In the genomic region with DNA sequence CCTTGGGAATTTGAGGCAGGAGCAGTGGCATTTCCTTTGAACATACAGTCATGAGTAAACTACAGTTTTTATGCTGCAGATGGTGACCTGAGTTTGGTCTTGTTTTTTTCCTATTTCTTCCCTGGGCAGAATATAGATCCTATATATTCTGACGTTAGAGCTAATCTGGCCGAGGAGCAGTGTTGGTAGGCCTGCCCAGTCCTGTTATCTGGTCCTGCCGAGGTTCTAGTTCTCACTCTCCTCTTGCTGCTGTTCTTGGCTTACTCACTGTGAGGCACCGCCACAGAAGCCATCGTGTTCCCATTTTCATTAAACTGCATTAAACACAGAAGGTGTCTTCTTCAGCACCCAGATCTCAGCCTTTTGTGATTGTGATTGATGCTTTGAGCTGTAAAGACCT, we compare ENCODE assay signal across 28 mouse cellular contexts. TPM values are rescaled to one million over a fixed set of nuclear protein-coding genes. Genes with fewer than 3 reads are reported as not detected.
A peak's percentile ranks its signal among the peaks of the same experiment; 100 is the strongest.
DNase-seq lines count a peak whose midpoint lies in the region; ATAC-seq and TF ChIP-seq lines count a peak whose summit lies in the region.
"Had no signal": no experiment of that assay in that cellular context is flagged by ENCODE, and none has a peak within 500 bp of the region (broad histone marks: within the 10 kb centered on the region; RNA-seq: fewer than 3 reads in every experiment).

No protein-coding gene starts in this region.

- H3K27me3 ChIP-seq in heart, embryonic 11.5 days (ENCODE audit: control insufficient read depth, insufficient read depth, low read length), result no peaks in the 10 kb centered on the region
- H3K27me3 ChIP-seq in heart, embryonic 14.5 days (ENCODE audit: control insufficient read depth, insufficient read depth, low read length), result no peaks in the 10 kb centered on the region
- no peaks in the 10 kb centered on the region for H3K27me3 ChIP-seq in heart, postnatal 0 days (ENCODE audit: control insufficient read depth, insufficient read depth, low read length)
- H3K27me3 ChIP-seq in midbrain, embryonic 11.5 days (ENCODE audit: control insufficient read depth, insufficient read depth, low read length), result no peaks in the 10 kb centered on the region
- no peaks in the 10 kb centered on the region for H3K27me3 ChIP-seq in midbrain, embryonic 13.5 days
- H3K27me3 ChIP-seq: embryonic facial prominence, embryonic 13.5 days; forebrain, embryonic 15.5 days; intestine, embryonic 15.5 days; kidney, embryonic 15.5 days had no signal

- DNase-seq in heart, postnatal 4 days, result no peak
- no peak for DNase-seq in heart, adult 18-20 months
- no peak for DNase-seq in heart, postnatal 0 days (ENCODE audit: low spot score)
- no peak for DNase-seq in heart, postnatal 36 days
- DNase-seq in midbrain, embryonic 11.5 days (ENCODE audit: low spot score, missing footprints), result peak; percentile 72
- DNase-seq: adrenal gland, adult 2 months; adrenal gland, postnatal 25 days; B cell, adult 2 months; cerebellum, adult 11-12 months; cerebellum, adult 8-10 months; cerebellum, postnatal 10 days; cerebellum, postnatal 36 days; embryo, embryonic 11 days; gastrocnemius, postnatal 25 days; kidney, adult 11 months; kidney, adult 8-10 months had no signal

- H3K4me3 ChIP-seq in heart, embryonic 11.5 days (ENCODE audit: low read depth, low read length), result no peak overlapping the region
- H3K4me3 ChIP-seq in heart, embryonic 14.5 days (ENCODE audit: control insufficient read depth in 1 of 2, insufficient read depth in 1 of 2, low read depth in 1 of 2, low read length in 2 of 2), result no peak overlapping the region
- no peak overlapping the region for H3K4me3 ChIP-seq in heart, postnatal 0 days (ENCODE audit: low read depth, low read length)
- no peak overlapping the region for H3K4me3 ChIP-seq in midbrain, embryonic 11.5 days (ENCODE audit: low read depth, low read length)
- no peak overlapping the region for H3K4me3 ChIP-seq in midbrain, embryonic 13.5 days (replicated peaks)
- H3K4me3 ChIP-seq: embryonic facial prominence, embryonic 10.5 days; embryonic facial prominence, embryonic 13.5 days; erythroblast, embryonic 14.5 days; forebrain, embryonic 12.5 days; forebrain, embryonic 15.5 days; intestine, embryonic 15.5 days; kidney, embryonic 15.5 days had no signal

- TF ChIP-seq CTCF in heart, postnatal 0 days (IDR thresholded peaks at IDR 0.05; ENCODE audit: low read depth), result no peak

- no peaks in the 10 kb centered on the region for H3K9me3 ChIP-seq in heart, embryonic 11.5 days (replicated peaks; ENCODE audit: control insufficient read depth, low read length)
- no peaks in the 10 kb centered on the region for H3K9me3 ChIP-seq in heart, embryonic 14.5 days (ENCODE audit: control insufficient read depth, low read length)
- H3K9me3 ChIP-seq in heart, postnatal 0 days (replicated peaks; ENCODE audit: control insufficient read depth, low read length), result no peaks in the 10 kb centered on the region
- no peaks in the 10 kb centered on the region for H3K9me3 ChIP-seq in midbrain, embryonic 11.5 days (ENCODE audit: control insufficient read depth, low read length)
- H3K9me3 ChIP-seq in midbrain, embryonic 13.5 days, result no peaks in the 10 kb centered on the region
- H3K9me3 ChIP-seq: embryonic facial prominence, embryonic 10.5 days; embryonic facial prominence, embryonic 13.5 days; forebrain, embryonic 12.5 days; forebrain, embryonic 15.5 days; G1E; intestine, embryonic 15.5 days; kidney, embryonic 15.5 days had no signal

- H3K4me2 ChIP-seq in heart, embryonic 11.5 days, result peak overlapping the region; percentile 29
- H3K4me2 ChIP-seq in heart, embryonic 14.5 days (ENCODE audit: low read length), result peak overlapping the region; percentile 26; the same call in 1 of the 2 replicates
- H3K4me2 ChIP-seq in heart, postnatal 0 days (ENCODE audit: low read depth, low read length), result peak overlapping the region; percentile 8; the same call in 1 of the 2 replicates
- H3K4me2 ChIP-seq in midbrain, embryonic 11.5 days, result no peak overlapping the region
- no peak overlapping the region for H3K4me2 ChIP-seq in midbrain, embryonic 13.5 days (replicated peaks)
- H3K4me2 ChIP-seq: embryonic facial prominence, embryonic 13.5 days; forebrain, embryonic 12.5 days; forebrain, embryonic 15.5 days; intestine, embryonic 15.5 days; kidney, embryonic 15.5 days had no signal

- intact Hi-C loops in heart, postnatal 36 days (cut with DNase I), result no loop called here

- peaks cover 38% of the 10 kb centered on the region for H3K4me1 ChIP-seq in heart, embryonic 11.5 days (ENCODE audit: control insufficient read depth, insufficient read depth, low read length)
- H3K4me1 ChIP-seq in heart, embryonic 14.5 days (ENCODE audit: control insufficient read depth in 2 of 2, insufficient read depth in 2 of 2, low read length in 2 of 2), result peaks cover 18 to 69% of the 10 kb centered on the region in 2 experiments
- H3K4me1 ChIP-seq in heart, postnatal 0 days (ENCODE audit: control insufficient read depth, insufficient read depth), result peaks cover 25% of the 10 kb centered on the region
- peaks cover 7% of the 10 kb centered on the region for H3K4me1 ChIP-seq in midbrain, embryonic 11.5 days (ENCODE audit: control insufficient read depth, insufficient read depth, low read length)
- peaks cover 33% of the 10 kb centered on the region for H3K4me1 ChIP-seq in midbrain, embryonic 13.5 days (replicated peaks)

- WGBS in heart, embryonic 11.5 days (ENCODE audit: insufficient replicate concordance), result 43% methylated on average over 5 of the region's 5 CpGs
- WGBS in heart, embryonic 14.5 days, result 28% methylated on average over 5 of the region's 5 CpGs
- 18% methylated on average over 5 of the region's 5 CpGs for WGBS in heart, postnatal 0 days
- WGBS in midbrain, embryonic 11.5 days, result 97% methylated on average over 5 of the region's 5 CpGs
- WGBS in midbrain, embryonic 13.5 days, result 89% methylated on average over 5 of the region's 5 CpGs

- ATAC-seq in heart, embryonic 11.5 days (replicated peaks; ENCODE audit: insufficient number of reproducible peaks, low FRiP score, low TSS enrichment), result no peak
- ATAC-seq in heart, embryonic 14.5 days (ENCODE audit: insufficient number of reproducible peaks, insufficient read depth, low FRiP score, low read depth), result no peak
- no peak for ATAC-seq in heart, postnatal 0 days (ENCODE audit: insufficient read depth, low read depth)
- ATAC-seq in midbrain, embryonic 11.5 days (ENCODE audit: low FRiP score), result no peak
- ATAC-seq in midbrain, embryonic 13.5 days, result no peak
- ATAC-seq: forebrain, embryonic 15.5 days; hindbrain, embryonic 16.5 days; intestine, embryonic 15.5 days had no signal

- no peaks in the 10 kb centered on the region for H3K36me3 ChIP-seq in heart, embryonic 11.5 days (ENCODE audit: control insufficient read depth, insufficient read depth, low read length)
- H3K36me3 ChIP-seq in heart, embryonic 14.5 days (ENCODE audit: control insufficient read depth, insufficient read depth, low read length), result peaks cover 28% of the 10 kb centered on the region
- H3K36me3 ChIP-seq in heart, postnatal 0 days (replicated peaks; ENCODE audit: control insufficient read depth, insufficient read depth, low read length), result no peaks in the 10 kb centered on the region
- no peaks in the 10 kb centered on the region for H3K36me3 ChIP-seq in midbrain, embryonic 11.5 days (ENCODE audit: control insufficient read depth, insufficient read depth, low read length)
- H3K36me3 ChIP-seq in midbrain, embryonic 13.5 days, result no peaks in the 10 kb centered on the region
- H3K36me3 ChIP-seq: forebrain, embryonic 15.5 days; intestine, embryonic 15.5 days had no signal

- H3K27ac ChIP-seq in heart, embryonic 11.5 days (ENCODE audit: low read depth, low read length), result 0 out of 2 replicates have a peak overlapping the region, but pooled peaks have one; percentile 1
- peak overlapping the region; percentile 10 to 31; a peak in 1 of 4 replicates for H3K27ac ChIP-seq in heart, embryonic 14.5 days (replicated peaks in 1 of 2; ENCODE audit: control insufficient read depth in 1 of 2, insufficient read depth in 1 of 2, low read depth in 2 of 2, low read length in 2 of 2)
- H3K27ac ChIP-seq in heart, postnatal 0 days (ENCODE audit: low read depth), result no peak overlapping the region
- H3K27ac ChIP-seq in midbrain, embryonic 11.5 days (ENCODE audit: low read depth, low read length), result no peak overlapping the region
- H3K27ac ChIP-seq in midbrain, embryonic 13.5 days, result no peak overlapping the region
- H3K27ac ChIP-seq: embryonic facial prominence, embryonic 10.5 days; embryonic facial prominence, embryonic 13.5 days; forebrain, embryonic 12.5 days; forebrain, embryonic 15.5 days; intestine, embryonic 15.5 days; kidney, embryonic 15.5 days had no signal

- TF ChIP-seq EP300 in heart, postnatal 0 days (IDR thresholded peaks at IDR 0.05; ENCODE audit: low read depth), result no peak

- no peak overlapping the region for H3K9ac ChIP-seq in heart, embryonic 11.5 days (ENCODE audit: low read depth, low read length)
- H3K9ac ChIP-seq in heart, embryonic 14.5 days (ENCODE audit: low read length), result peak overlapping the region; percentile 52
- no peak overlapping the region for H3K9ac ChIP-seq in heart, postnatal 0 days (replicated peaks; ENCODE audit: low read depth, low read length)
- no peak overlapping the region for H3K9ac ChIP-seq in midbrain, embryonic 11.5 days (ENCODE audit: low read length)
- no peak overlapping the region for H3K9ac ChIP-seq in midbrain, embryonic 13.5 days (replicated peaks)
- H3K9ac ChIP-seq: embryonic facial prominence, embryonic 13.5 days; forebrain, embryonic 12.5 days; forebrain, embryonic 15.5 days; intestine, embryonic 15.5 days; kidney, embryonic 15.5 days had no signal

RNA-seq across cellular contexts. Expression of a gene that starts 4.2 kb away (rescaled TPM):
- 87.6 and 88.4 TPM in 2 replicates for polyA plus RNA-seq in heart, embryonic 11.5 days (2014; fragmentation: Nextera tagmentation; extraction: Ambion mirVana)
- total RNA-seq in heart, postnatal 4 days (2021), result 10 to 100 TPM; 49.4 to 50.4 TPM
- polyA plus RNA-seq in heart, embryonic 14.5 days (2014; fragmentation: Nextera tagmentation; extraction: Ambion mirVana), result 87.4 and 101 TPM in 2 replicates
- total RNA-seq in heart, adult 18-20 months (2021), result 10 to 100 TPM; 17.7 TPM
- total RNA-seq in heart, postnatal 0 days (2014; rRNA removed; ENCODE audit: low replicate concordance), result 81.9 and 108 TPM in 2 replicates
- polyA plus RNA-seq in heart, postnatal 0 days (2015; fragmentation: Nextera tagmentation; extraction: Ambion mirVana), result 46.4 and 48.9 TPM in 2 replicates
- total RNA-seq in heart, postnatal 36 days (2021), result 10 to 100 TPM; 19.3 to 23.3 TPM
- polyA plus RNA-seq in midbrain, embryonic 11.5 days (2014; fragmentation: Nextera tagmentation; extraction: Ambion mirVana), result 100 and 102 TPM in 2 replicates
- 47.0 and 56.2 TPM in 2 replicates for polyA plus RNA-seq in midbrain, embryonic 13.5 days (2015; fragmentation: Nextera tagmentation; extraction: Ambion mirVana)

RNA-seq across cellular contexts. Expression of a gene that starts 47.8 kb away (rescaled TPM):
- polyA plus RNA-seq in heart, embryonic 11.5 days (2014; fragmentation: Nextera tagmentation; extraction: Ambion mirVana), result 21.2 and 28.5 TPM in 2 replicates
- total RNA-seq in heart, postnatal 4 days (2021), result 10 to 100 TPM; 20.8 to 23.7 TPM
- polyA plus RNA-seq in heart, embryonic 14.5 days (2014; fragmentation: Nextera tagmentation; extraction: Ambion mirVana), result 22.6 and 26.9 TPM in 2 replicates
- 1 to 10 TPM; 8.2 TPM for total RNA-seq in heart, adult 18-20 months (2021)
- 23.7 and 24.3 TPM in 2 replicates for total RNA-seq in heart, postnatal 0 days (2014; rRNA removed; ENCODE audit: low replicate concordance)
- 25.5 and 26.9 TPM in 2 replicates for polyA plus RNA-seq in heart, postnatal 0 days (2015; fragmentation: Nextera tagmentation; extraction: Ambion mirVana)
- 1 to 10 TPM; 9.0 to 9.2 TPM for total RNA-seq in heart, postnatal 36 days (2021)
- polyA plus RNA-seq in midbrain, embryonic 11.5 days (2014; fragmentation: Nextera tagmentation; extraction: Ambion mirVana), result 14.2 and 14.7 TPM in 2 replicates
- 15.9 and 17.1 TPM in 2 replicates for polyA plus RNA-seq in midbrain, embryonic 13.5 days (2015; fragmentation: Nextera tagmentation; extraction: Ambion mirVana)

Comparison
In these comparisons a context has a peak if more than half of its experiments do, and no peak if none do; other contexts are left out.
1. H3K27ac ChIP-seq: peak in heart, embryonic 11.5 days (single experiment) and heart, embryonic 14.5 days (2 of 2); none in heart, postnatal 0 days (single experiment), midbrain, embryonic 11.5 days (single experiment) and midbrain, embryonic 13.5 days (single experiment).
2. H3K4me2 ChIP-seq: peak in heart, embryonic 11.5 days (single experiment), heart, embryonic 14.5 days (single experiment) and heart, postnatal 0 days (single experiment); none in midbrain, embryonic 11.5 days (single experiment) and midbrain, embryonic 13.5 days (single experiment).